Mouse (Mus musculus): ENCODE results near the gene Olfr123. TPM values are rescaled to one million over a fixed set of nuclear protein-coding genes. Genes with fewer than 3 reads are reported as not detected.

Olfr123 gene
- total RNA-seq (2014; fragmentation: Nextera tagmentation) (not detected in 2 replicates), total RNA-seq (2017) (0.11 TPM in 1 of 2 replicates, not detected in the other), polyA plus RNA-seq (2012) (not detected in 2 replicates)

- Histone ChIP-seq H3K36me3 (replicated peaks) (no peaks in the 10 kb centered on the region), H3K4me3 (ENCODE audit: low read depth, low read length) (no peak within 1 kb of the TSS), H3K27me3 (ENCODE audit: insufficient read depth, low read length) (no peaks in the 10 kb centered on the region), H3K9me3 (replicated peaks) (peaks cover 7% of the 10 kb centered on the region; the same call in 1 of the 2 replicates), H3K4me1 (ENCODE audit: insufficient read depth, low read depth, low read length) (no peaks in the 10 kb centered on the region)
- TF ChIP-seq TAL1 (conservative IDR thresholded peaks at IDR 0.05; ENCODE audit: low read depth, low read length) (no peak), GATA1 (IDR thresholded peaks at IDR 0.05; ENCODE audit: borderline replicate concordance, low read length) (no peak), GATA2 (IDR thresholded peaks at IDR 0.05; ENCODE audit: borderline replicate concordance, low read depth, low read length) (no peak), POLR2AphosphoS5 (IDR thresholded peaks at IDR 0.05; ENCODE audit: insufficient replicate concordance, low read depth, low read length) (no peak), CTCF (IDR thresholded peaks at IDR 0.05; ENCODE audit: low read depth, low read length) (no peak)
- ATAC-seq (ENCODE audit: extremely low read depth, insufficient number of reproducible peaks, low FRiP score, poor library complexity, severe bottlenecking) (no peak), DNase-seq (ENCODE audit: low spot score) (no peak)
Observed at GRCm38 (mm10) chr17:37793229-37793628, at the start of gene Olfr123. Gene Olfr123, plus strand, starts transcription at chr17:37793529.

GRCm38 (mm10) chr17:37768307-37768706 lies 25.0 kb upstream of the Olfr123 start, which contains the start of gene Olfr122:
Gene Olfr122, plus strand, starts transcription at chr17:37768607.
- peaks cover 8% of the 10 kb centered on the region for H3K9me3 ChIP-seq (replicated peaks)
- H3K4me3 ChIP-seq (ENCODE audit: low read depth, low read length), result no peak within 1 kb of the TSS
- H3K27me3 ChIP-seq (ENCODE audit: insufficient read depth, low read length), result no peaks in the 10 kb centered on the region
- DNase-seq (ENCODE audit: low spot score) (no peak), ATAC-seq (ENCODE audit: extremely low read depth, insufficient number of reproducible peaks, low FRiP score, poor library complexity, severe bottlenecking) (no peak)
- TF ChIP-seq GATA2 (IDR thresholded peaks at IDR 0.05; ENCODE audit: borderline replicate concordance, low read depth, low read length), result no peak
- no peak for TF ChIP-seq POLR2AphosphoS5 (IDR thresholded peaks at IDR 0.05; ENCODE audit: insufficient replicate concordance, low read depth, low read length)
- TF ChIP-seq TAL1 (conservative IDR thresholded peaks at IDR 0.05; ENCODE audit: low read depth, low read length), result no peak
- no peak for TF ChIP-seq CTCF (IDR thresholded peaks at IDR 0.05; ENCODE audit: low read depth, low read length)
- TF ChIP-seq GATA1 (IDR thresholded peaks at IDR 0.05; ENCODE audit: borderline replicate concordance, low read length), result no peak
- no peaks in the 10 kb centered on the region for H3K4me1 ChIP-seq (ENCODE audit: insufficient read depth, low read depth, low read length)
- H3K36me3 ChIP-seq (replicated peaks), result no peaks in the 10 kb centered on the region

- no peak for ATAC-seq (ENCODE audit: extremely low read depth, insufficient number of reproducible peaks, low FRiP score, poor library complexity, severe bottlenecking)
- no peak for DNase-seq (ENCODE audit: low spot score)
- H3K27me3 ChIP-seq (ENCODE audit: insufficient read depth, low read length), result no peaks in the 10 kb centered on the region
- H3K4me1 ChIP-seq (ENCODE audit: insufficient read depth, low read depth, low read length), result no peaks in the 10 kb centered on the region
- no peaks in the 10 kb centered on the region for H3K36me3 ChIP-seq (replicated peaks)
- no peak within 1 kb of the TSS for H3K4me3 ChIP-seq (ENCODE audit: low read depth, low read length)
- peaks cover 7% of the 10 kb centered on the region; the same call in 1 of the 2 replicates for H3K9me3 ChIP-seq (replicated peaks)
- no peak for TF ChIP-seq TAL1 (conservative IDR thresholded peaks at IDR 0.05; ENCODE audit: low read depth, low read length)
- no peak for TF ChIP-seq GATA2 (IDR thresholded peaks at IDR 0.05; ENCODE audit: borderline replicate concordance, low read depth, low read length)
- TF ChIP-seq POLR2AphosphoS5 (IDR thresholded peaks at IDR 0.05; ENCODE audit: insufficient replicate concordance, low read depth, low read length), result no peak
- TF ChIP-seq GATA1 (IDR thresholded peaks at IDR 0.05; ENCODE audit: borderline replicate concordance, low read length), result no peak
- no peak for TF ChIP-seq CTCF (IDR thresholded peaks at IDR 0.05; ENCODE audit: low read depth, low read length)
Observed at GRCm38 (mm10) chr17:37799588-37799987, 6.3 kb downstream of the Olfr123 start, which contains the start of gene Olfr124. Gene Olfr124, plus strand, starts transcription at chr17:37799888.

- no peaks in the 10 kb centered on the region for H3K27me3 ChIP-seq (ENCODE audit: insufficient read depth, low read length)
- DNase-seq (ENCODE audit: low spot score), result no peak
- no peaks in the 10 kb centered on the region for H3K4me1 ChIP-seq (ENCODE audit: insufficient read depth, low read depth, low read length)
- TF ChIP-seq GATA2 (IDR thresholded peaks at IDR 0.05; ENCODE audit: borderline replicate concordance, low read depth, low read length) (no peak), CTCF (IDR thresholded peaks at IDR 0.05; ENCODE audit: low read depth, low read length) (no peak), GATA1 (IDR thresholded peaks at IDR 0.05; ENCODE audit: borderline replicate concordance, low read length) (no peak), POLR2AphosphoS5 (IDR thresholded peaks at IDR 0.05; ENCODE audit: insufficient replicate concordance, low read depth, low read length) (no peak), TAL1 (conservative IDR thresholded peaks at IDR 0.05; ENCODE audit: low read depth, low read length) (no peak)
- ATAC-seq (ENCODE audit: extremely low read depth, insufficient number of reproducible peaks, low FRiP score, poor library complexity, severe bottlenecking), result no peak
- no peak within 1 kb of the TSS for H3K4me3 ChIP-seq (ENCODE audit: low read depth, low read length)
- no peaks in the 10 kb centered on the region for H3K36me3 ChIP-seq (replicated peaks)
- no peaks in the 10 kb centered on the region for H3K9me3 ChIP-seq (replicated peaks)
Observed at GRCm38 (mm10) chr17:37832649-37833048, 39.3 kb downstream of the Olfr123 start, which contains the start of gene Olfr125. Gene Olfr125, plus strand, starts transcription at chr17:37832949.

- Histone ChIP-seq H3K4me1 (ENCODE audit: insufficient read depth, low read depth, low read length) (no peaks in the 10 kb centered on the region), H3K27me3 (ENCODE audit: insufficient read depth, low read length) (no peaks in the 10 kb centered on the region), H3K9me3 (replicated peaks) (peaks cover 4% of the 10 kb centered on the region; the same call in 1 of the 2 replicates), H3K4me3 (ENCODE audit: low read depth, low read length) (no peak within 1 kb of the TSS), H3K36me3 (replicated peaks) (no peaks in the 10 kb centered on the region)
- no peak for DNase-seq (ENCODE audit: low spot score)
- TF ChIP-seq CTCF (IDR thresholded peaks at IDR 0.05; ENCODE audit: low read depth, low read length) (no peak), POLR2AphosphoS5 (IDR thresholded peaks at IDR 0.05; ENCODE audit: insufficient replicate concordance, low read depth, low read length) (no peak), TAL1 (conservative IDR thresholded peaks at IDR 0.05; ENCODE audit: low read depth, low read length) (no peak), GATA2 (IDR thresholded peaks at IDR 0.05; ENCODE audit: borderline replicate concordance, low read depth, low read length) (no peak), GATA1 (IDR thresholded peaks at IDR 0.05; ENCODE audit: borderline replicate concordance, low read length) (no peak)
- ATAC-seq (ENCODE audit: extremely low read depth, insufficient number of reproducible peaks, low FRiP score, poor library complexity, severe bottlenecking), result no peak
Observed at GRCm38 (mm10) chr17:37847183-37847582, 53.9 kb downstream of the Olfr123 start, which contains the start of gene Olfr126. Gene Olfr126, plus strand, starts transcription at chr17:37847483.

Other genes starting within 250 kb of the Olfr123 start
- gene Olfr112, start 224.1 kb upstream of the Olfr123 start, total RNA-seq (2014; fragmentation: Nextera tagmentation), result not detected in 2 replicates
- gene Olfr112, start 224.1 kb upstream of the Olfr123 start, total RNA-seq (2017), result 0.05 and 0.12 TPM in 2 replicates
- not detected in 2 replicates for gene Olfr112, start 224.1 kb upstream of the Olfr123 start, polyA plus RNA-seq (2012)
- not detected in 2 replicates for gene Olfr113, start 215.9 kb upstream of the Olfr123 start, total RNA-seq (2014; fragmentation: Nextera tagmentation)
- gene Olfr113, start 215.9 kb upstream of the Olfr123 start, total RNA-seq (2017), result 0.22 TPM in 1 of 2 replicates, not detected in the other
- gene Olfr113, start 215.9 kb upstream of the Olfr123 start, polyA plus RNA-seq (2012), result not detected in 2 replicates
- not detected in 2 replicates for gene Olfr114, start 200.8 kb upstream of the Olfr123 start, total RNA-seq (2014; fragmentation: Nextera tagmentation)
- gene Olfr114, start 200.8 kb upstream of the Olfr123 start, total RNA-seq (2017), result not detected in 2 replicates
- gene Olfr114, start 200.8 kb upstream of the Olfr123 start, polyA plus RNA-seq (2012), result not detected in 2 replicates
- gene Olfr115, start 166.4 kb upstream of the Olfr123 start, total RNA-seq (2014; fragmentation: Nextera tagmentation), result not detected in 2 replicates
- gene Olfr115, start 166.4 kb upstream of the Olfr123 start, total RNA-seq (2017), result 0.44 TPM in 1 of 2 replicates, not detected in the other
- not detected in 2 replicates for gene Olfr115, start 166.4 kb upstream of the Olfr123 start, polyA plus RNA-seq (2012)
- not detected in 2 replicates for gene Olfr116, start 166.3 kb upstream of the Olfr123 start, total RNA-seq (2014; fragmentation: Nextera tagmentation)
- 0.05 TPM in 1 of 2 replicates, not detected in the other for gene Olfr116, start 166.3 kb upstream of the Olfr123 start, total RNA-seq (2017)
- not detected in 2 replicates for gene Olfr116, start 166.3 kb upstream of the Olfr123 start, polyA plus RNA-seq (2012)
- gene Olfr117, start 129.7 kb upstream of the Olfr123 start, total RNA-seq (2014; fragmentation: Nextera tagmentation), result not detected in 2 replicates
- 0.05 TPM in 1 of 2 replicates, not detected in the other for gene Olfr117, start 129.7 kb upstream of the Olfr123 start, total RNA-seq (2017)
- gene Olfr117, start 129.7 kb upstream of the Olfr123 start, polyA plus RNA-seq (2012), result not detected in 2 replicates
- gene Olfr118, start 126.5 kb upstream of the Olfr123 start, total RNA-seq (2014; fragmentation: Nextera tagmentation), result not detected in 2 replicates
- gene Olfr118, start 126.5 kb upstream of the Olfr123 start, total RNA-seq (2017), result 0.05 TPM in 1 of 2 replicates, not detected in the other
- gene Olfr118, start 126.5 kb upstream of the Olfr123 start, polyA plus RNA-seq (2012), result not detected in 2 replicates
- gene Olfr119, start 97.0 kb upstream of the Olfr123 start, total RNA-seq (2014; fragmentation: Nextera tagmentation), result not detected in 2 replicates
- 0.17 TPM in 1 of 2 replicates, not detected in the other for gene Olfr119, start 97.0 kb upstream of the Olfr123 start, total RNA-seq (2017)
- not detected in 2 replicates for gene Olfr119, start 97.0 kb upstream of the Olfr123 start, polyA plus RNA-seq (2012)
- gene Olfr120, start 71.7 kb upstream of the Olfr123 start, total RNA-seq (2014; fragmentation: Nextera tagmentation), result not detected in 2 replicates
- gene Olfr120, start 71.7 kb upstream of the Olfr123 start, total RNA-seq (2017), result 0.11 TPM in 1 of 2 replicates, not detected in the other
- gene Olfr120, start 71.7 kb upstream of the Olfr123 start, polyA plus RNA-seq (2012), result not detected in 2 replicates
- gene Olfr121, start 44.7 kb upstream of the Olfr123 start, total RNA-seq (2014; fragmentation: Nextera tagmentation), result not detected in 2 replicates
- not detected in 2 replicates for gene Olfr121, start 44.7 kb upstream of the Olfr123 start, total RNA-seq (2017)
- not detected in 2 replicates for gene Olfr121, start 44.7 kb upstream of the Olfr123 start, polyA plus RNA-seq (2012)
- gene Olfr122, start 24.9 kb upstream of the Olfr123 start, total RNA-seq (2014; fragmentation: Nextera tagmentation), result not detected in 2 replicates
- not detected in 2 replicates for gene Olfr122, start 24.9 kb upstream of the Olfr123 start, total RNA-seq (2017)
- not detected in 2 replicates for gene Olfr122, start 24.9 kb upstream of the Olfr123 start, polyA plus RNA-seq (2012)
- gene Olfr124, start 6.4 kb downstream of the Olfr123 start, total RNA-seq (2014; fragmentation: Nextera tagmentation), result not detected in 2 replicates
- gene Olfr124, start 6.4 kb downstream of the Olfr123 start, total RNA-seq (2017), result 0.27 TPM in 1 of 2 replicates, not detected in the other
- gene Olfr124, start 6.4 kb downstream of the Olfr123 start, polyA plus RNA-seq (2012), result not detected in 2 replicates
- gene Olfr125, start 39.4 kb downstream of the Olfr123 start, total RNA-seq (2014; fragmentation: Nextera tagmentation), result not detected in 2 replicates
- not detected in 2 replicates for gene Olfr125, start 39.4 kb downstream of the Olfr123 start, total RNA-seq (2017)
- gene Olfr125, start 39.4 kb downstream of the Olfr123 start, polyA plus RNA-seq (2012), result not detected in 2 replicates
- not detected in 2 replicates for gene Olfr126, start 54.0 kb downstream of the Olfr123 start, total RNA-seq (2014; fragmentation: Nextera tagmentation)
- 0.11 TPM in 1 of 2 replicates, not detected in the other for gene Olfr126, start 54.0 kb downstream of the Olfr123 start, total RNA-seq (2017)
- not detected in 2 replicates for gene Olfr126, start 54.0 kb downstream of the Olfr123 start, polyA plus RNA-seq (2012)
- not detected in 2 replicates for gene Olfr127, start 106.9 kb downstream of the Olfr123 start, total RNA-seq (2014; fragmentation: Nextera tagmentation)
- 0.35 TPM in 1 of 2 replicates, not detected in the other for gene Olfr127, start 106.9 kb downstream of the Olfr123 start, total RNA-seq (2017)
- not detected in 2 replicates for gene Olfr127, start 106.9 kb downstream of the Olfr123 start, polyA plus RNA-seq (2012)
- not detected in 2 replicates for gene Olfr128, start 127.0 kb downstream of the Olfr123 start, total RNA-seq (2014; fragmentation: Nextera tagmentation)
- gene Olfr128, start 127.0 kb downstream of the Olfr123 start, total RNA-seq (2017), result 0.05 and 0.17 TPM in 2 replicates
- not detected in 2 replicates for gene Olfr128, start 127.0 kb downstream of the Olfr123 start, polyA plus RNA-seq (2012)
- not detected in 2 replicates for gene Olfr761, start 159.6 kb downstream of the Olfr123 start, total RNA-seq (2014; fragmentation: Nextera tagmentation)
- not detected in 2 replicates for gene Olfr761, start 159.6 kb downstream of the Olfr123 start, total RNA-seq (2017)
- not detected in 2 replicates for gene Olfr761, start 159.6 kb downstream of the Olfr123 start, polyA plus RNA-seq (2012)